ENCODE assay signal across 18 mouse cellular contexts in genomic region chr5:124822128-124822894, GRCm38 (mm10). TPM values are rescaled to one million over a fixed set of nuclear protein-coding genes. Genes with fewer than 3 reads are reported as not detected.
DNase-seq lines count a peak whose midpoint lies in the region; ATAC-seq and TF ChIP-seq lines count a peak whose summit lies in the region.
"Had no signal": no experiment of that assay in that cellular context is flagged by ENCODE, and none has a peak within 500 bp of the region (broad histone marks: within the 10 kb centered on the region; RNA-seq: fewer than 3 reads in every experiment).

No protein-coding gene starts in this region.

- no peak overlapping the region for H3K9ac ChIP-seq in forebrain, postnatal 0 days
- H3K9ac ChIP-seq in forebrain, embryonic 15.5 days (replicated peaks) = no peak overlapping the region
- H3K9ac ChIP-seq in stomach, embryonic 15.5 days = no peak overlapping the region
- H3K9ac ChIP-seq in stomach, postnatal 0 days (ENCODE audit: low read length) = no peak overlapping the region
- no peak overlapping the region for H3K9ac ChIP-seq in embryonic facial prominence, embryonic 14.5 days (ENCODE audit: low read depth, low read length)
- H3K9ac ChIP-seq: liver, embryonic 12.5 days had no signal

- H3K27ac ChIP-seq in forebrain, postnatal 0 days (ENCODE audit: low read depth, low read length) = no peak overlapping the region
- H3K27ac ChIP-seq in forebrain, embryonic 15.5 days (replicated peaks) = no peak overlapping the region
- no peak overlapping the region for H3K27ac ChIP-seq in stomach, embryonic 15.5 days
- H3K27ac ChIP-seq in stomach, postnatal 0 days (replicated peaks) = no peak overlapping the region
- H3K27ac ChIP-seq in embryonic facial prominence, embryonic 14.5 days (replicated peaks; ENCODE audit: low read depth, low read length) = no peak overlapping the region
- H3K27ac ChIP-seq: kidney, postnatal 0 days; liver, embryonic 12.5 days had no signal

- DNase-seq in forebrain, postnatal 0 days = no peak
- no peak for DNase-seq in stomach, postnatal 0 days (ENCODE audit: low spot score)
- DNase-seq in embryonic facial prominence, embryonic 14.5 days (ENCODE audit: low spot score) = peak; percentile 64
- DNase-seq in urinary bladder, adult 2 months (ENCODE audit: low spot score) = no peak
- no peak for DNase-seq in kidney, adult 18-20 months
- DNase-seq: adrenal gland, postnatal 10 days; gastrocnemius, postnatal 36 days; heart, postnatal 10 days; kidney, adult 11 months; lung, adult 2 months; thymus, postnatal 14 days had no signal

- no peak overlapping the region for H3K4me3 ChIP-seq in forebrain, postnatal 0 days (ENCODE audit: low read depth, low read length)
- H3K4me3 ChIP-seq in forebrain, embryonic 15.5 days = no peak overlapping the region
- no peak overlapping the region for H3K4me3 ChIP-seq in stomach, embryonic 15.5 days (replicated peaks)
- H3K4me3 ChIP-seq in stomach, postnatal 0 days (ENCODE audit: low read depth, low read length) = no peak overlapping the region
- no peak overlapping the region for H3K4me3 ChIP-seq in embryonic facial prominence, embryonic 14.5 days (ENCODE audit: low read depth, low read length)
- H3K4me3 ChIP-seq: liver, embryonic 12.5 days had no signal

- no peaks in the 10 kb centered on the region for H3K27me3 ChIP-seq in forebrain, postnatal 0 days (ENCODE audit: insufficient read depth, low read length)
- no peaks in the 10 kb centered on the region for H3K27me3 ChIP-seq in forebrain, embryonic 15.5 days
- H3K27me3 ChIP-seq in stomach, embryonic 15.5 days (replicated peaks) = no peaks in the 10 kb centered on the region
- H3K27me3 ChIP-seq in stomach, postnatal 0 days (ENCODE audit: control insufficient read depth, insufficient read depth, low read length) = no peaks in the 10 kb centered on the region
- no peaks in the 10 kb centered on the region for H3K27me3 ChIP-seq in embryonic facial prominence, embryonic 14.5 days (replicated peaks; ENCODE audit: control insufficient read depth, insufficient read depth, low read length)

- H3K36me3 ChIP-seq in forebrain, postnatal 0 days (ENCODE audit: insufficient read depth) = no peaks in the 10 kb centered on the region
- H3K36me3 ChIP-seq in forebrain, embryonic 15.5 days = no peaks in the 10 kb centered on the region
- no peaks in the 10 kb centered on the region for H3K36me3 ChIP-seq in stomach, embryonic 15.5 days
- H3K36me3 ChIP-seq in stomach, postnatal 0 days (ENCODE audit: control insufficient read depth, insufficient read depth, low read length) = no peaks in the 10 kb centered on the region
- no peaks in the 10 kb centered on the region for H3K36me3 ChIP-seq in embryonic facial prominence, embryonic 14.5 days (ENCODE audit: control insufficient read depth, insufficient read depth, low read length)
- H3K36me3 ChIP-seq: liver, embryonic 12.5 days had no signal

- peak; percentile 54 for ATAC-seq in forebrain, postnatal 0 days
- ATAC-seq in forebrain, embryonic 15.5 days (replicated peaks) = no peak
- 0 out of 2 replicates have a peak, but pooled peaks have one; percentile 14 for ATAC-seq in stomach, embryonic 15.5 days (ENCODE audit: insufficient read depth, low FRiP score, low read depth)
- ATAC-seq in stomach, postnatal 0 days (ENCODE audit: low FRiP score, low TSS enrichment) = no peak
- peak; percentile 60; the same call in 1 of the 2 replicates for ATAC-seq in embryonic facial prominence, embryonic 14.5 days (ENCODE audit: low read depth)
- ATAC-seq: activated CD4-positive, CD25-positive, alpha-beta regulatory T cell, adult 4 months; forebrain, embryonic 16.5 days; liver, embryonic 12.5 days had no signal

- WGBS in forebrain, postnatal 0 days = 73% methylated on average over 18 of the region's 18 CpGs
- 77% methylated on average over 18 of the region's 18 CpGs for WGBS in forebrain, embryonic 15.5 days
- WGBS in stomach, embryonic 15.5 days = 69% methylated on average over 18 of the region's 18 CpGs
- 67% methylated on average over 18 of the region's 18 CpGs for WGBS in stomach, postnatal 0 days
- WGBS in embryonic facial prominence, embryonic 14.5 days = 60% methylated on average over 18 of the region's 18 CpGs

- no peaks in the 10 kb centered on the region for H3K4me1 ChIP-seq in forebrain, postnatal 0 days (ENCODE audit: insufficient read depth)
- 0 out of 2 replicates have a peak, but pooled peaks cover 3% of the 10 kb centered on the region for H3K4me1 ChIP-seq in forebrain, embryonic 15.5 days
- 0 out of 2 replicates have a peak, but pooled peaks cover 2% of the 10 kb centered on the region for H3K4me1 ChIP-seq in stomach, embryonic 15.5 days
- no peaks in the 10 kb centered on the region for H3K4me1 ChIP-seq in stomach, postnatal 0 days (replicated peaks; ENCODE audit: control insufficient read depth, insufficient read depth)
- peaks cover 3% of the 10 kb centered on the region for H3K4me1 ChIP-seq in embryonic facial prominence, embryonic 14.5 days (ENCODE audit: control insufficient read depth, insufficient read depth, low read length)
- H3K4me1 ChIP-seq: liver, embryonic 12.5 days had no signal

- no peak for TF ChIP-seq EP300 in stomach, postnatal 0 days (optimal IDR thresholded peaks at IDR 0.05)

- 0 out of 2 replicates have a peak, but pooled peaks cover 2% of the 10 kb centered on the region for H3K9me3 ChIP-seq in forebrain, postnatal 0 days (ENCODE audit: low read length)
- H3K9me3 ChIP-seq in forebrain, embryonic 15.5 days = no peaks in the 10 kb centered on the region
- H3K9me3 ChIP-seq in stomach, embryonic 15.5 days = no peaks in the 10 kb centered on the region
- H3K9me3 ChIP-seq in stomach, postnatal 0 days (ENCODE audit: control insufficient read depth, low read length) = no peaks in the 10 kb centered on the region
- H3K9me3 ChIP-seq in embryonic facial prominence, embryonic 14.5 days (ENCODE audit: control insufficient read depth, low read length) = no peaks in the 10 kb centered on the region
- H3K9me3 ChIP-seq: liver, embryonic 12.5 days had no signal

- no peak for TF ChIP-seq CTCF in forebrain, postnatal 0 days (IDR thresholded peaks at IDR 0.05; ENCODE audit: low read depth)
- TF ChIP-seq CTCF in stomach, postnatal 0 days (IDR thresholded peaks at IDR 0.05; ENCODE audit: low read depth) = no peak

- no peak overlapping the region for H3K4me2 ChIP-seq in forebrain, postnatal 0 days (ENCODE audit: low read depth)
- no peak overlapping the region for H3K4me2 ChIP-seq in forebrain, embryonic 15.5 days (replicated peaks)
- no peak overlapping the region for H3K4me2 ChIP-seq in stomach, embryonic 15.5 days
- H3K4me2 ChIP-seq in stomach, postnatal 0 days (replicated peaks; ENCODE audit: low read depth) = no peak overlapping the region
- peak overlapping the region; percentile 10; the same call in 1 of the 2 replicates for H3K4me2 ChIP-seq in embryonic facial prominence, embryonic 14.5 days (ENCODE audit: low read depth, low read length)
- H3K4me2 ChIP-seq: liver, embryonic 12.5 days; midbrain, embryonic 11.5 days had no signal

RNA-seq across cellular contexts. Expression of gene Ccdc92, which starts 39.9 kb away (rescaled TPM):
- 23.7 and 26.1 TPM in 2 replicates for total RNA-seq in forebrain, postnatal 0 days (2014; rRNA removed)
- polyA plus RNA-seq in forebrain, postnatal 0 days (2015; fragmentation: Nextera tagmentation; extraction: Ambion mirVana) = 38.2 and 45.4 TPM in 2 replicates
- polyA plus RNA-seq in forebrain, embryonic 15.5 days (2015; fragmentation: Nextera tagmentation; extraction: Ambion mirVana) = 31.3 and 33.3 TPM in 2 replicates
- polyA plus RNA-seq in stomach, embryonic 15.5 days (2015; fragmentation: Nextera tagmentation; extraction: Ambion mirVana) = 7.4 and 7.5 TPM in 2 replicates
- polyA plus RNA-seq in stomach, postnatal 0 days (2015; fragmentation: Nextera tagmentation; extraction: Ambion mirVana) = 3.9 and 4.1 TPM in 2 replicates
- 8.5 and 10.1 TPM in 2 replicates for polyA plus RNA-seq in embryonic facial prominence, embryonic 14.5 days (2014; fragmentation: Nextera tagmentation; extraction: Ambion mirVana)
- polyA plus RNA-seq in urinary bladder, adult 2 months (2012; rRNA removed) = 5.3 and 6.5 TPM in 2 replicates

RNA-seq across cellular contexts. Expression of gene Zfp664, which starts 40.2 kb away (rescaled TPM):
- total RNA-seq in forebrain, postnatal 0 days (2014; rRNA removed) = 27.5 and 27.6 TPM in 2 replicates
- polyA plus RNA-seq in forebrain, postnatal 0 days (2015; fragmentation: Nextera tagmentation; extraction: Ambion mirVana) = 35.6 and 52.7 TPM in 2 replicates
- 122 and 129 TPM in 2 replicates for polyA plus RNA-seq in forebrain, embryonic 15.5 days (2015; fragmentation: Nextera tagmentation; extraction: Ambion mirVana)
- 79.9 and 94.3 TPM in 2 replicates for polyA plus RNA-seq in stomach, embryonic 15.5 days (2015; fragmentation: Nextera tagmentation; extraction: Ambion mirVana)
- 39.7 and 41.5 TPM in 2 replicates for polyA plus RNA-seq in stomach, postnatal 0 days (2015; fragmentation: Nextera tagmentation; extraction: Ambion mirVana)
- polyA plus RNA-seq in embryonic facial prominence, embryonic 14.5 days (2014; fragmentation: Nextera tagmentation; extraction: Ambion mirVana) = 59.0 and 71.7 TPM in 2 replicates
- polyA plus RNA-seq in urinary bladder, adult 2 months (2012; rRNA removed) = 35.8 and 38.3 TPM in 2 replicates

Comparison
In these comparisons a context has a peak if more than half of its experiments do, and no peak if none do; other contexts are left out.
1. ATAC-seq: peak in forebrain, postnatal 0 days (single experiment), stomach, embryonic 15.5 days (single experiment) and embryonic facial prominence, embryonic 14.5 days (single experiment); none in forebrain, embryonic 15.5 days (single experiment) and stomach, postnatal 0 days (single experiment).